Comparison of ENCODE assay signal across 13 mouse cellular contexts in genomic region chr1:179919656-179920436, GRCm38 (mm10). TPM values are rescaled to one million over a fixed set of nuclear protein-coding genes. Genes with fewer than 3 reads are reported as not detected.
DNase-seq lines count a peak whose midpoint lies in the region; TF ChIP-seq lines count a peak whose summit lies in the region.
"Had no signal": no experiment of that assay in that cellular context is flagged by ENCODE, and none has a peak within 500 bp of the region (broad histone marks: within the 10 kb centered on the region; RNA-seq: fewer than 3 reads in every experiment).

No protein-coding gene starts in this region.

- H3K4me1 ChIP-seq in lung, adult 2 months (ENCODE audit: control insufficient read depth, insufficient read depth, low read length) = peaks cover 3% of the 10 kb centered on the region; the same call in 1 of the 2 replicates
- H3K4me1 ChIP-seq: embryonic facial prominence, embryonic 15.5 days had no signal

- no peak for TF ChIP-seq CTCF in lung, adult 2 months (IDR thresholded peaks at IDR 0.05; ENCODE audit: insufficient read depth, low read length)

- 65% methylated on average over 8 of the region's 8 CpGs for WGBS in lung, adult 2 months

- H3K4me3 ChIP-seq in lung, adult 2 months (replicated peaks; ENCODE audit: extremely low read depth, low read depth, low read length) = no peak overlapping the region
- H3K4me3 ChIP-seq: embryonic facial prominence, embryonic 15.5 days; heart, adult 2 months; limb, embryonic 15.5 days had no signal

- no peak for TF ChIP-seq POLR2A in lung, adult 2 months (IDR thresholded peaks at IDR 0.05; ENCODE audit: borderline replicate concordance, extremely low read depth, low read depth, low read length)

- intact Hi-C loops in heart, postnatal 25 days (cut with DNase I) = loop anchor here (5.0 kb wide), 1 partner anchor 33 kb away; no protein-coding TSS in a partner anchor

- peak; percentile 58 to 62 for DNase-seq in heart, adult 18-20 months
- no peak for DNase-seq in heart, postnatal 25 days (ENCODE audit: low spot score)
- peak; percentile 34 for DNase-seq in lung, postnatal 36 days
- no peak for DNase-seq in lung, adult 2 months
- peak; percentile 89 for DNase-seq in cerebellum, adult 9-10 months
- DNase-seq in heart, postnatal 4 days = peak; percentile 60
- no peak for DNase-seq in urinary bladder, postnatal 14 days (ENCODE audit: low spot score)
- DNase-seq in thymus, postnatal 4 days = no peak
- DNase-seq: lung, postnatal 14 days; midbrain, embryonic 14.5 days had no signal

RNA-seq across cellular contexts. Expression of gene Cdc42bpa, which starts 40.4 kb away (rescaled TPM):
- 10 to 100 TPM; 41.7 to 43.2 TPM for total RNA-seq in heart, adult 18-20 months (2021)
- 10 to 100 TPM; 42.2 to 46.9 TPM for total RNA-seq in heart, postnatal 25 days (2021)
- polyA plus RNA-seq in lung, adult 2 months (2012; rRNA removed) = 27.7 and 31.9 TPM in 2 replicates
- 10 to 100 TPM; 67.1 to 70.3 TPM for total RNA-seq in heart, postnatal 4 days (2021)

Comparison
In these comparisons a context has a peak if more than half of its experiments do, and no peak if none do; other contexts are left out.
1. DNase-seq: peak in heart, adult 18-20 months (2 of 2), lung, postnatal 36 days (single experiment), cerebellum, adult 9-10 months (single experiment) and heart, postnatal 4 days (single experiment); none in heart, postnatal 25 days (single experiment), lung, adult 2 months (single experiment), urinary bladder, postnatal 14 days (single experiment) and thymus, postnatal 4 days (single experiment).